Mouse (Mus musculus) embryo, embryonic 11.5 days (tissue): Measurements from ENCODE around the gene Olfr618.
"Not testable (repeated sequence)": the region's sequence is repeated elsewhere in the genome, so short reads cannot be mapped to it uniquely, and the experiment has no call there.

ENCODE experiments used
- DNase-seq: peaks from one replicate; pipeline ENCODE4 v3.0.0-alpha.2; 2012; ENCODE audit warnings: low read depth, low spot score

The Olfr618 gene

GRCm38 (mm10) chr7:103589803-103590202, at the start of gene Olfr618:
TSS of gene Olfr618 (plus strand) at chr7:103590103.
- no peak for DNase-seq

GRCm38 (mm10) chr7:103542617-103543016, 47.3 kb upstream of the Olfr618 start, which contains the start of gene Olfr612:
TSS of gene Olfr612 (minus strand) at chr7:103542717.
- DNase-seq: not testable (repeated sequence)

- no peak for DNase-seq
Measured at GRCm38 (mm10) chr7:103547774-103548173, 42.1 kb upstream of the Olfr618 start, which contains the start of gene Olfr613. TSS of gene Olfr613 (plus strand) at chr7:103548074.

- no peak for DNase-seq
Measured at GRCm38 (mm10) chr7:103555779-103556178, 34.1 kb upstream of the Olfr618 start, which contains the start of gene Olfr615. TSS of gene Olfr615 (plus strand) at chr7:103556079.

- DNase-seq: no peak
Measured at GRCm38 (mm10) chr7:103569043-103569442, 20.9 kb upstream of the Olfr618 start, which contains the start of gene Olfr616. TSS of gene Olfr616 (minus strand) at chr7:103569143.

- DNase-seq: no peak
Measured at GRCm38 (mm10) chr7:103572761-103573160, 17.1 kb upstream of the Olfr618 start, which contains the start of gene Olfr617. TSS of gene Olfr617 (plus strand) at chr7:103573061.

- DNase-seq: no peak
Measured at GRCm38 (mm10) chr7:103600275-103600674, 10.4 kb downstream of the Olfr618 start, which contains the start of gene Olfr619. TSS of gene Olfr619 (plus strand) at chr7:103600575.

- DNase-seq: no peak
Measured at GRCm38 (mm10) chr7:103607425-103607824, 17.5 kb downstream of the Olfr618 start.

- DNase-seq: no peak
Measured at GRCm38 (mm10) chr7:103612434-103612833, 22.5 kb downstream of the Olfr618 start, which contains the start of gene Olfr620. TSS of gene Olfr620 (minus strand) at chr7:103612534.

- no peak for DNase-seq
Measured at GRCm38 (mm10) chr7:103636795-103637194, 46.9 kb downstream of the Olfr618 start.

- DNase-seq: no peak
Measured at GRCm38 (mm10) chr7:103642602-103643001, 52.7 kb downstream of the Olfr618 start, which contains the start of gene Olfr622. TSS of gene Olfr622 (minus strand) at chr7:103642702.

GRCm38 (mm10) chr7:103644070-103644469, 54.2 kb downstream of the Olfr618 start:
- DNase-seq: no peak
